Mouse (Mus musculus): ENCODE measurements at regions not wholly inside any gene's neighbourhood (a gene's known extent, or its start where the extent isn't known, plus 50 kb on each side); places are given as distances from the start of the nearest gene placed in this dataset.

DNA sequence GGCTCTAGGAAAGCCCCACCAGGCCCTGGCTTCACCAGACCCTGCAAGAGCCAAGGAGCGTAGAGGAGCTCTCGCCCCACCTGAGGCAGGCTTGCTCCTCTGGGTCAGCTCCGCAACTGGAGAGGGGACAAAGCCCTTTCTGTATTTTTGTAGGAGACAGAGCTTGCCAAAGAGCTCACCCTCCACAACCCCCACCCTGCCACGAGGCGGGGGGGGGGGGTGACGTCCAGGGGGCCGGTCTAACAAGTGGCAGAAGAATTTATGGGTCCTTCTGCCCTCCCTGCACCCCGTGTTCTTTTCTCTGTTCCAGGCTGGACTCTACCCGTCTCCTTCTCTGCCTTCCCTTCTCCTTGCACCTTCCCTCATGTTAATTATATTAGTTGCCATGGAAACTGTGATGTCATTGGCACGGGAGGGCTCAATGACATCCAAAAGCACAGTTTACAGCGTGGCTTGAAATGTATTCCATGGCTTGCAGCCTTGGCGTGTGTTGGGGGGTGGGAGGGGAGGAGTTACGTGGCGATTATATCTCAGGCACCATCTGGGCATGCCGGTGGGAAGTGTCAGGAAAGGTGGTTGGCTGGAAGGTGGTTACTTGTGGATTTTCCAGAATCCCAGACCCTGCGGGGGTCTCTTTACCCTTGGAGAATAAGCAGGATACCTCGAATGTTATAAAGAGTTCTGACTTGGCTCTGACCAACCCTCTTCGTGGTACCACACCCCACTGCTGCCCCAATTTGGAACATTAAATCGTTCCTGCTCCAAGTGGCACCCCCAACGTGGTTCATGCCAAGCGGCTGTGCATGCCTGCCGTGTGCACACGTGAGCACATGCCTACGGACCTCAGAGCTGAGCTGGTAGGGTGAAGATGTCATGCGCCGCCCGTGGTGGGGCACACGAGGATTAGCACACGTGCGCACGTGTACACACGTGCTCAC is 138.3 kb upstream of the Med13l start:
- DNase-seq (ENCODE audit: low spot score in 2 of 2) = peak; percentile 77 to 84

DNA sequence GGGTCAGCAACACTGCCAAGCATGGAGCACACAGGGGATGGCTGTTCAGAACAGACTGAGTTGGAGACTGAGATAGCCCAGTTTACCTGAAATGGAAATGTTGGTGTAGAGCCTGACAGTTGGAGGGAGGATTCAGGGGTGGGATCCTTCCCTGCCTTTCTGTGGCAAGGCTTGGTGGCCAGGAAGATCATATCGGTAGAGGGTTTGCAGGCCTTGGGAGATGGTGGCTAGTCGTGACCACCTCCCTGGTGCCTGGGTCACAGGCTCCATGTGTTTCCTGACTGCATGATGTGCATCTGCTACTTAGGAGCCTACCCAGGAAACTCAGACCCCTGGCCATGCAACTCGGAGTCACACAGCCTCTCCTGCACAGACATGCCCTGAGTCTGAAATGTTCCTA is 136.3 kb upstream of the Med13l start:
- DNase-seq (ENCODE audit: low spot score in 2 of 2) = no peak

DNA sequence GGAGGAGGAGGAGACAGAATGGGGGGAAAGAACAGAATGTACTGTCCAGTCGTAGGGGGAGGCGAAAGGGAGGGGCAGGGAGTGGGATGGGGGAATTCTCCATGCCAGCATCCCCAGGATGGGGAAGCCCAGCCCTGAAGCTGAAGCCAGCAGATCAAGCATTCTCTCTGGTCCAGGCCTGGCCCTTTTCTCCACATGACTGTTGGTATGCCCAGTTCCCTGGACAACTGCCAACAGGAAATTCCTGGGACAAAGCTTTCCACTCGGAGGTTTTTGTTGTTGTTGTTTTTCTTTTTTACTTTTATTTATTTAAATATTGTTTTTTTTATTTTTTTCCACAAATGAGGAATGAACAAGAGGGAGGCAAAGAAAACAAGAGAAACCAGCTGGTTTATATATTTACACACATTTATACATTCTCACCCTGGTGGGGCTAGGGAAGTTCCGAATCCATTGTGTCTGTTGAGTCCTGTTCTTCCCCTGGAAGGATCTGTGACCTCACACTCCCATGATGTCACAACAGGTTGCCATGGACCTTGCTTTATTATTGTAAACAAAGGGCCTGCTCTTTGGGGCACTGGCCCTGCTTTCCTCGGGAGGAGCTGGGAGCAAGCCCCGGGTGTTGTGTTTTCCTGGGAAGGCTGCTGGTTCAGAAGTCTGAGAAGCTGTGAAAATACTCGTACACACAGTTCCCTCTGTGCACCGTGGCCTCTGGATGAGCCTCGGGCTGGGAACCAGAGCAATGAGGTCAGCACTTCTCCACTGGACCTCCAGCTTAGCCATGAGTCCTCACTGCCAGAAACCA is 135.5 kb upstream of the Med13l start:
- peak in 1 of 2 experiments; percentile 30 for DNase-seq (ENCODE audit: low spot score in 2 of 2)

DNA sequence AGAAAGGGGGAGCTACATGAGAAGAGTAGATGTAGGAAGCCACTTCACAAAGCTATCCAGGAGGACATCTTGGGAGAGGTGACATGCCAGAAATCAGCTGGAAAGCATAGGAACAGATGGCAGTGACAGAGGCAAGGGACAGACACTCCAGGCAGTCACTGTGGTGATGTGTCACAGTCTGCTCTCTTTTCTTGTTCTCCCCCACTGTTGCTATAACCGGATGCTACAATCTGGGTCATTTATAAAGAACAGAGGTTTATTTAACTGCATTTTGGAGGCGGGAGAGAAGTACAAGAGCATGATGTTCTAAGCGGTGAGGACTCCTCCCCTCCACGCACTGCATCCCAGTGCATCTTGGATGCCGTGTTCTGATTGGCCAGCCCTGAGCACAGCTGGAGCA is 133.8 kb upstream of the Med13l start:
- DNase-seq (ENCODE audit: low spot score in 2 of 2) = peak; percentile 39 to 78

DNA sequence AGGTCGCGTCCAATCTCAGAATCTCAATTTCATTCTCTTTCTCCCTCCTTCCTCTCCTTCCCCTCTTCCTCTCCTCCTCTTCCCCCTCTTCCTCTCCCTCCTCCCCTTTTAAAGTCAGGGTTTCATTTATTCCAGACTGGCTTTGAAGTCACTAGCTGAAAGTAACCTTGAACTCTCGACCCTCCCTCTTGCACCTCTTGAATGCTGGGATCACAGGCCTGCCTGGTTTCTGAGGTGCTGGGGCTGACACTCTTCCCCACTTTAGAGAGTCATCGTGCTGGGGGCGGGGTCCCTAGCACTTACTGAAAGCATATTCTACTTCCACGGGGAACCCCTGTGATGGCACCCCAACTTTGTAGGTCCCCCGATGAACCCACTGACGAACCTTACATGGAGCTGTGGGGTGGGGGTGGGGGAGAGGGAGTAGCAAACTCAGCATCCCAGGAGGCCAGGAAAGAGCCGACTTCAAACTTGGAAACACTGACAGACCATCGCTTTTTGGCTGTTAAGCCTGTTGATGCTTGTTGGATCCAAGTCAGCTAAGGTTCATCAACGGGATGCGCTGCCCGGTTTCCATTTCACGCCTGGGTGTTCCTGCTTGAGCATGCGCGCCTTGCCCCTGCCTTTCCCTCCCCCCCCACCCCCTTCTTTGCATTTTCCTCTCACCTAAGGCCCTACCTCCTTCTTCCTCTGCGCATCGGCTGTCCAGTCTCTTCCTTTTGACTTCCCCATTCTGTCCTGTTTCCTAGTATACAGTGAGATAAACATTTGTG is 132.0 kb upstream of the Med13l start:
- DNase-seq (ENCODE audit: low spot score in 2 of 2) = no peak

DNA sequence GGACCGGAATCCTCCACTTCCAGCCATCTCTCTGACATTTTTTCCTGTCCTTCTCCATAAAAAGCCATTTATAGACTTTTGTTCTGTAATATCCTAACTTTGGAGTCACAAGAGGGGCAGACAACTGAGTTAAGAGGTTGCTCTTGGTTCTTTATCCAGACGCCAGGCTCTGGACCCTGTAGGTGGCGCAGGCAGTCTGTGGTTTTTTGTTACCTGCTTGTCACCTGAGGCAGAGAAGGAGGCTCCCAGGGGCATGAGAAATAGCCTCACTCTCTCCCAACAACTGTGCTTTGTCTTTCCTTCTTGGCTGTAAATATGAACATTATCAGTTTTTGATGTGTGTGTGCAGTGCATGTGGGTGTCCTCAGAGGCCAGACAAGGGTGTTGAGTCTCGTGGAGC is 126.9 kb upstream of the Med13l start:
- no peak for DNase-seq (ENCODE audit: low spot score in 2 of 2)

DNA sequence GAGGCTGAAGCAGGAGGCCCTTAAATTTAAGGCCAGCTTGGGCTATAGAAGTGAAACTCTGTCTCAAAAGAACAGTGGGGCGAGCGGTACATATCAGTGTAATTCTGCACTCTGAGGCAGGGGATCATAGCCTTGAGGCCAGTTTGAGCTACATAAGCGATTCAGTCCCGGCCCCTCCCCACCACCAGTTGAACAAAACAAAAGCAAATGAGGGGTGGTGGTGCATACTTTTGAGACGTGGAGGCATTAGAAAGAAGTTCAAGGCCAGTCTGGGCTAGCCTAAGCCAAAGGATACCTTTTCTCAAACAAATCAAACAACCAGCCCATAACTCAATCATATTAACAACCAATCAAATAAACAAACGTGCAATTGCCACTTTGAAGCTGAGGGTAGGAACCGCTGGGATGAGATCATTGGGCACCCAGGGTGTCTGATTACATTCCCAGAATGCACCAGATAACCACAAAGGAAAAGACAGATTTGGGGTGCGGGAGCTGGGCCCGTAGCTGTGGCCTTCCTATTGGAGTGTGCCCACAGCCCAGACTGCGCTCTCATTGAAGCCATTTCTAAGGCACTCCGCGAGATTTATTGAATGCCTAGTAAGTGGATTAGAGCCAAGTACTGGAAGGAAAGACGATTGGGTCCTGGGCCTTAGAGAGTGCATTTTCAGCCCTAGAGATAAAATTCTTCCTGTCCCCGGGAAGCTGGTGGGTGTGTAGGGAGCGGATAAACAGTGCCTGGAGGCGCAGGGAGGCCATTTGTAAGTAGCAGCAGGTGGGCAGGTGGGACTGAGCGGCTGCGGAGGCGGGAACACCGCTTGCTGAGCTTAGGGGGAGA is 125.5 kb upstream of the Med13l start:
- no peak for DNase-seq (ENCODE audit: low spot score in 2 of 2)

DNA sequence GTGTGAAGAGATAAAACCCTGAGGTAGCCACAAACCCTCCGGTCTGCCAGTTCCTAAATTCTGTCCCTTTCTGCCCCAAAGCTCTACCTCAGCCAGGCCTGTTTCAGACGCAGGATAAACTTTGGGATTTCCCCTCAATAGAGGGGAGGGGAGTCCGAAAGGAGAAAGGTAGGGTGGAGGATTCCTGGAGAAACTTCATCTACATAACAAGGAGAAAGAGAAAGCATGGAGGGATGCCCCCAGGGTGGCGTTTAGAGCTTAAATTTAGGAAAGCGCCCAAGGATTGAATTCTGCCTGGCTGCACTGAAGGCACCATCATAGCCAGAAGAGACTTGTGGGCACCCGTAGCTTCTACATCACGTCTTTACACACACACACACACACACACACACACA is 124.9 kb upstream of the Med13l start:
- no peak for DNase-seq (ENCODE audit: low spot score in 2 of 2)

DNA sequence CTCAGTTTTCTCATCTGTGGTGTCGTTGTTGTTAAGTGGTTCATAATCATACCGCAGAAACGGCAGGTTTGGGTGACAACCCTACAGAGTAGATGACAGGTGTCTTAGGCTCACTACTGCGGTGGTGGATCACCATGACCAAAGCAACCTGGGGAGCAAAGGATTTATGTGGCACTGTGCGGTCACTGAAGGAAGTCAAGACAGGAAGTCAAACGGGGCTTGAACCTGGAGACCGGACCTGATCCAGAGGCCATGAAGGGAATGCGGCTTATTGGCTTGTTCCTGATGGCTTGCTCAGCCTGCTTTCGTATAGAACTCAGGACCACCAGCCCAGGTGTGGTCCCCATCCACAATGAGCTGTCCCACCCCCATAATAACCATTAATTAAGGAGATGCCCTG is 124.4 kb upstream of the Med13l start:
- DNase-seq (ENCODE audit: low spot score in 2 of 2) = no peak

DNA sequence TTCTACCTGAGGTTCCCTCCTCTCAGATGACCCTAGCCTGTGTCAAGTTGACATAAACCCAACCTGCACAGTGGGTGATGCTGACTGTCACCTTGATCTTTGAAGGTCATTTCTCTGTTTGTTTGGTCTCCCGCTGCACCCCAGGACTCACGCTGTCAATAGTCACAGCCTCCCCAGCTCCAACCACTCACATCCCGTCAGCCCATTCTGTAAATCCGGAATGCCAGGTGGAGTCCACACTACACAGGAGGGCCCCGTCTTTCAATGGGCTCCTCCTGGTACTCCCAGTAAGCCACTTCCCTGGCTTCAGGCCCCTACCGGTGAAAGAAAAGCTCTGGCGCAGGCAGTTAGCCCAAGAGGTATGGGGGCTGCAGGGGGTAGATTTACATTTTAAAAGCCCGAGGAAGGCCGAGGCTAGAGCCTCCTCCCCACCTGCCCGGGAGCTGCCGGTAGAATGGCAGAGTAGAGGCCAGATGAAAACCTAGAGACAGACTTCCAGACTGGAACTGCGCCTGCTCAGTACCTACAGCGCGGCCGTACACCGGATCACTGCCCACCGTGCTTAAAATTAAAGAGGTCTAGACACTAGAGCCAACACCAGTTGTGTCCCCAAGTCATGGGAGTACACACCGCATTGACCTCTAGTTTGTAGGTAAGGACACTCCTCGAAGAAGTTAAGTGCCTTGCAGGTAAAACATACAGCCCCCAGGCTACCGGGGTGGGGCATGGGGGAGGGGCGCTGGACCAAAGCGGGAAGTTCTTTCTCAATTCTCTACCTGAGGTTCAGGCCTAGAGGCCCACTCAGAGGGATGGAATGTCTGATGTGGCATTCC is 123.8 kb upstream of the Med13l start:
- DNase-seq (ENCODE audit: low spot score in 2 of 2) = no peak

DNA sequence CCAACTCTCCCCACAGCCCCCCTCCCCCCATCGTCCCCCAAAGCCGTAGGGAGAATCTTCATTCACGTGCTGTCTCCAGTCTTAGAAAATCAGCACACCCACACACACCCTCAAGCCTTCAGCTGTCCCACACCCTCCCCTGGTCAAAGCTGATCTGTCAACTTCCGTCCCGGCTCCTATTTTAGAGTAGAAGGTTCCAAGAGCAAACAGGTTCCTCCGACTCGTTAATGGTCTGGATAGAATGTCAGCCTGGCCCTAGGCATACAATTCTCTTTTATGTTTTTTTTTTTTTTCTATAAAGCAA is 123.2 kb upstream of the Med13l start:
- no peak for DNase-seq (ENCODE audit: low spot score in 2 of 2)

DNA sequence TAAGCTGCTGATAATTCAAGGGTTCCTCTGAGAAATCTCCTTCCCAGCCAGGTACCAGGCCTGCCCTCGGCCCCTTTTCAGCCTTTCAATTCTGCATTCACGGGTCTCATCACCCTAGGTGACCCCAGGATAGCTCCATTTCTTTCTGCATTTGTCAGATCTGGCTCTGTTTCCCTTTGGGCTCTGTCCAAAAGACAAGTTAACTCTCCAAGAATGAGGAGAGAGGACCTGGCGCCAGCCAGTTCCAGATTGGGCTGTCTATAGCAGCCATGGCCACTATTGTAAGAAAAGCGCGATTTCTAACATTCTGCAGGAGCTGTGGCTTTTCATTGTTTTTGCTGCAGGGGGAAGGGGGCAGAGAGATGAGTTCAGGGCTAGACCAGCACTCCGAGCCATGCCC is 122.5 kb upstream of the Med13l start:
- no peak for DNase-seq (ENCODE audit: low spot score in 2 of 2)

DNA sequence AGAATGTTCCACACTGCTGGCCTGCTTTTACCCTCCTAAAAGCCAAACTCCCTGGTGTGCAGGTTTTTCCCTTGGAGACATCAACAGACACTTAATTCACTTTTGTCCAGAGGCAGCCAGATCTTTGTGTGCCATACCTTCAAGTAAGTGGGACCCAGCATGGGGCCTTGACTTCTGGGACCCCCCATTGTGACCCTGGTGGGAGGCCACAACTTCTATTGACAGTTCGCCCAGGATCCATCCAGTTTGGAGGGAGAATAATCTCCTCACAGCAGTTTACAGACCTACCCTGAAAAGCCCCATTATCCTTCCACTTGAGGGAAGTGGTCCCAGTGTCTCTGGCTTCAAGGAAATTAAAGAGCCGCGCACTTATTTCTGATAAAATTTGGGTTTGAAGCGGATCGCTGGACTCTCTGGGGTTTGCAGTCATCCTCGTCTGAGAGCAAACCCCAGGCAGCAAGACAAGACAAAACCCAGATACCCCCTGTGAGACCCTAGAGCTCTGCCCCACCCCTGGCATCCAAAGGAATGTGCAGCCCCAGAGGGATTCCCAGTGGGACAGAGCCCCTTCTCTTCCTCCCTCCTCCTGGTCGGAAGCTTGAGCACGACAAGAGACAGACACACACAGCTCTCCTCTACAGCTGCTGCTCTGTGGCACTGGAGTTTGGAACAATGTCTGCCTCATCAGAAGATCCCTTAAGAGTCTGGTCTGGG is 115.8 kb upstream of the Med13l start:
- DNase-seq (ENCODE audit: low spot score in 2 of 2) = no peak

DNA sequence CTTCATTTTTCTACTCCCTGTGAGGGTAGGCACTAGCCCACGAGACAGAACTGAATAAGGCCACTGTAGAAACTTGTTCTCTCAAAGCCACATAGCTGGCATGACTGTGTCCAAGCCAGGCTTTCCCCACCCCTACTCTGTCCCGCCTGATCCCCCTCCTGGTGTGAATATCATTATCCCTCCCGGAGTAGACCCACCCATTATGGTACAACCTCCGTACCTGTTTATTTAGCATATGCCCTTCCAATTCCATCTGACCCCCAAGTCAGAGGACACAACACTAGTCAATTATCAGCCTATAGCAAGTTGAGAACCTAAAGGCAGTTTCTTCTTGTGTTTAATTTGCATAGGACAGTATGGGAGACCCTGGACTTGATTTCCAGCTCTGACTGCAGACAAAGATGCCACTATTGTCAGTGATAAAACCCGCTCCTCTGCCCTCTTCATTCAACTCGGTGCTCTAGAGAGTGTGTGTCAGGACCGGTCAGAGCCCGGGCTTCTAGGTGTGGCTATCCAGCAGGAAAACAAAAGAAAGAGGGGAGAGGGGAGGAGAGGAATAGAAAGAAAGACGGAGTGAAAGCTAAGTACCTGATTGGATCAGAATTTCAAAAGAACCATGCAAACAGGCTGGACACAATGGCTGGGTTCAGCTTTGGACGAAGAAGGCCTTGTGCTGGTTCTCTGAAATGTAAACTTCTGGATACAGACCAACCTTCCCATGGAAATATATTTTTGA is 115.1 kb upstream of the Med13l start:
- DNase-seq (ENCODE audit: low spot score in 2 of 2) = no peak

DNA sequence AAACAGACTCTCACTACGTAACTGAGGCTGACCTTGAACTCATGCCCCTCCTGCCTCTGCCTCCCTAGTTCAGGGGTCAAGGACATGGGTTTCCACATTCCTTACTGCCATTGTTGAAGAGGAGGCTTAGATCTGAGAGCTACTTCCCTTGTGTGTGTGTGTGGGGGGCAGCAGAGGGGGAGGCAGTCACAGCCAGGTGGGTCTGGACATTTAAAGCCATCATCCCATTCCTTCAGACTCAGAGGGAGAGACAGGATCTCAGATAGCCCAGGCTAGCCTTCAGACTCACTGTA is 114.5 kb upstream of the Med13l start:
- DNase-seq (ENCODE audit: low spot score in 2 of 2) = no peak

DNA sequence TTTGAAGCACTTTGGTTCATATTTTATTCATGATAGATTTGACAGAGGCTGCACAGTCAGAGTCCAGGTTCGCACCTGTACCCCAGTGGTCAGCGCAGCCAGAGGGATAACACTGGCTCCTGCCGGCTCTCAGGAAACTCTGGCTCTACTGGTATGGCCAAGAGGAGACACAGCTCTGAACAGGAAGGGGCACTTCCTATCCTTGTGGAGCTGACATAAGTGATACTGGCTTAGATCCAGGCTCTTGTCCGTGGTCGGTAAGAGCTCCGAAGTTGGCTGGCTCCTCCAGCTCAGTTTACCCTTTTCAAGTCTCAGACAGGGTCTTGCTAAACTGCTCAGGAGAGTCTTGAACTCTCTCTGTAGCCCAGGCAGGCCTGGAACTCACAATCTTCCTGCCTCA is 113.6 kb upstream of the Med13l start:
- no peak for DNase-seq (ENCODE audit: low spot score in 2 of 2)

DNA sequence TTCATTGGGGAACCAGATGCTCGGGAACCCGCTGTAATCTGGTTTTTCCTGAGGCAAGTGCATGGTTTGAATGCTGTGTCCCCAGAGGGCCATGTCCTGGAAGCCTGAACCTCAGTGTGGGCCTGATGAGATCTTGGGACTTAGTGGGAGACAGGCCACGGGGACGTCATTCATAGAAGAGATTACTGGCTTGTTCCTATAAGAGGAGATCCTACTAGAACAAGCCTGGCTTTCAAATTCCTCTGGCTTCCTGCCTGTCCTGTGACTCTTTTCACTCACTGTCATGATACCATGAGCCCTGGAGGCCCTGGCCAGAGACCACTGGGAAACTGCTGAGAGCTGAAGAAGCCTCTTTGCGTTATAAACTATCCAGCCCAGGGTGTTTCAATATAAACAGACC is 113.1 kb upstream of the Med13l start:
- no peak for DNase-seq (ENCODE audit: low spot score in 2 of 2)

DNA sequence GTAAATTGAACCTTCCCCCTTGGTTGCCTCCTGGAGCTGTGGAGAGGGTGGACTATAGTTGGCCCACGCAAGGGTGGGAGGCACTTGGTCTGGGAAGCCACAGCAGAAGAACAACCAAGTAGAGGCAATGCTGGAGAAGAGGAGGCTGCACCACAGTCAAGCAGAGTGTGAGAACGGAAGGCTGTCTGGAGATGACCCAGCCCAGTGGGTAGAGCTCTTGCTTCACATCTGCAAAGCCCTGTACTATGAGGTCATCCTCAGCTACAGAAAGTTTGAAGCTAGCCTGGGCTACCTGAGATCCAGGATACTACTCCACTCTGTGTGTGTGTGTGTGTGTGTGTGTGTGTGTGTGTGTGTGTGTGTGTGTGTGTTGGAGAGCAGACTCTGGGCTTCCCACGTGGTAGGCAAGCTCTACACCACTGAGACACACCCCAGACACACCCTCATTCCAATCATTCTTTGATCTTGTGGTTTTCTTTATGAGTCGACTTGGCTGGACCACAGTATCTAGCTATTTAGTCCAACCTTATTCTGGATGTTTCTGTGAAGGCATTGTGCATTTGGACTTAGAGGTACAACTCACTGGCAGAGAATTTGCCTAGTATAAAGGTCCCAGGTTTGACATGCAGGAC is 111.5 kb upstream of the Med13l start:
- no peak for DNase-seq (ENCODE audit: low spot score in 2 of 2)

DNA sequence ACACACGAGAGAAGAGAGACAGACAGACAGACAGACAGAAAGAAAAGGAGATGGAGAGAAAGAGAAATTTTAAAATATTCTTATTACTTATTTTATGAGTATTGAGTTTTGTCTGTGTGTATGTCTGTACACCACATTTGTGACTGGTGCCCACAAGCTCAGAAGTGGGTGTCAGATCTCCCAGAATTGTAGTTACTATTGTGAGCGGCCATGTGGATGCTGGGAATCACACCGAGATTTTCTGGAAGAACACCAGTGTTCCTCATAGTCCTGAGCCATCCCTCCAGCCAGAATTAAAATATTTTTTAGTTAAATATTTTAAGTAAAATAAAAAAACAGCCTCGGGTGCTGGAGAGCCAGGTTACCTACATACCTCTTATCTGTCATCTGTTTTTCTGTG is 110.6 kb upstream of the Med13l start:
- DNase-seq (ENCODE audit: low spot score in 2 of 2) = no peak
